Mouse (Mus musculus) frontal cortex, postnatal 36 days (tissue): ENCODE results near the gene Antxr1.

Source experiments
- DNase-seq, 2 experiments: peaks; one replicate each; pipeline ENCODE4 v3.0.0; 2022; ENCODE audit warnings: low spot score in 2 of 2

The Antxr1 gene

GRCm38 (mm10) chr6:87292911-87293851 is 42.4 kb downstream of the Antxr1 start:
- no peak for DNase-seq

- DNase-seq: no peak
Measured at GRCm38 (mm10) chr6:87287251-87287650, 48.4 kb downstream of the Antxr1 start.

GRCm38 (mm10) chr6:87285365-87285749 is 50.3 kb downstream of the Antxr1 start:
- DNase-seq: no peak

- no peak for DNase-seq
Measured at GRCm38 (mm10) chr6:87284716-87285364, 50.8 kb downstream of the Antxr1 start.

- no peak for DNase-seq
Measured at GRCm38 (mm10) chr6:87282346-87282781, 53.3 kb downstream of the Antxr1 start.

- DNase-seq: no peak
Measured at GRCm38 (mm10) chr6:87281771-87282170, 53.9 kb downstream of the Antxr1 start.

GRCm38 (mm10) chr6:87278151-87278550 is 57.5 kb downstream of the Antxr1 start:
- no peak for DNase-seq

- no peak for DNase-seq
Measured at GRCm38 (mm10) chr6:87277527-87277926, 58.1 kb downstream of the Antxr1 start.

GRCm38 (mm10) chr6:87276941-87277340 is 58.7 kb downstream of the Antxr1 start:
- DNase-seq: peak in 1 of 2 experiments; percentile 45

- no peak for DNase-seq
Measured at GRCm38 (mm10) chr6:87274779-87275178, 60.8 kb downstream of the Antxr1 start.

- DNase-seq: no peak
Measured at GRCm38 (mm10) chr6:87273791-87274190, 61.8 kb downstream of the Antxr1 start.

- DNase-seq: no peak
Measured at GRCm38 (mm10) chr6:87273141-87273540, 62.5 kb downstream of the Antxr1 start.

- DNase-seq: no peak
Measured at GRCm38 (mm10) chr6:87272202-87272601, 63.4 kb downstream of the Antxr1 start.

GRCm38 (mm10) chr6:87270452-87270851 is 65.2 kb downstream of the Antxr1 start:
- DNase-seq: peak; percentile 59 to 66

GRCm38 (mm10) chr6:87269950-87270349 is 65.7 kb downstream of the Antxr1 start:
- DNase-seq: no peak

GRCm38 (mm10) chr6:87262666-87263065 is 73.0 kb downstream of the Antxr1 start:
- no peak for DNase-seq

GRCm38 (mm10) chr6:87258976-87259375 is 76.6 kb downstream of the Antxr1 start:
- DNase-seq: no peak

- peak; percentile 51 to 67 for DNase-seq
Measured at GRCm38 (mm10) chr6:87257981-87258775, 77.4 kb downstream of the Antxr1 start.

- no peak for DNase-seq
Measured at GRCm38 (mm10) chr6:87257471-87257870, 78.2 kb downstream of the Antxr1 start.

GRCm38 (mm10) chr6:87255668-87256067 is 80.0 kb downstream of the Antxr1 start:
- DNase-seq: no peak

- no peak for DNase-seq
Measured at GRCm38 (mm10) chr6:87254756-87255155, 80.9 kb downstream of the Antxr1 start.

- no peak for DNase-seq
Measured at GRCm38 (mm10) chr6:87251716-87252115, 83.9 kb downstream of the Antxr1 start.
